Mouse (Mus musculus) intestine, embryonic 16.5 days (tissue): Measurements from ENCODE around the gene Pglyrp2. TPM values are rescaled to one million over a fixed set of nuclear protein-coding genes. Genes with fewer than 3 reads are reported as not detected.

Source experiments
- ATAC-seq: fragments of 200-750 bp; cut with Nextera tagmentation; 2 replicates; pipeline ENCODE4 v1.8.0; 2017; ENCODE audit warnings: moderate TSS enrichment, moderate library complexity
- H3K27ac ChIP-seq: fragments of 300-500 bp; sonication (generic); 2 replicates; pipeline ENCODE4 v1.5.1; 2014; ENCODE audit warnings: mild to moderate bottlenecking, low read length
- H3K27me3 ChIP-seq: fragments of 300-500 bp; sonication (generic); replicated peaks from 2 replicates; pipeline ENCODE4 v1.6.1; 2014; ENCODE audit warnings: low read length, control low read depth, mixed read lengths; ENCODE audit not compliant: control insufficient read depth, insufficient read depth
- H3K36me3 ChIP-seq: fragments of 300-500 bp; sonication (generic); 2 replicates; pipeline ENCODE4 v1.6.1; 2014; ENCODE audit warnings: low read length, control low read depth; ENCODE audit not compliant: control insufficient read depth, insufficient read depth
- H3K4me1 ChIP-seq: fragments of 300-500 bp; sonication (generic); 2 replicates; pipeline ENCODE4 v1.6.1; 2014; ENCODE audit warnings: low read length, control low read depth, mixed read lengths; ENCODE audit not compliant: control insufficient read depth, insufficient read depth
- H3K4me2 ChIP-seq: fragments of 300-500 bp; sonication (generic); 2 replicates; pipeline ENCODE4 v1.6.1; 2014; ENCODE audit warnings: low read depth, low read length, control low read depth
- H3K4me3 ChIP-seq: fragments of 300-500 bp; sonication (generic); 2 replicates; pipeline ENCODE4 v1.5.1; 2014; ENCODE audit warnings: mild to moderate bottlenecking, low read length
- H3K9ac ChIP-seq: fragments of 300-500 bp; sonication (generic); 2 replicates; pipeline ENCODE4 v1.6.1; 2014; ENCODE audit warnings: low read depth, low read length
- H3K9me3 ChIP-seq: fragments of 300-500 bp; sonication (generic); 2 replicates; pipeline ENCODE4 v1.6.1; 2016; ENCODE audit warnings: low read length, control low read depth; ENCODE audit not compliant: control insufficient read depth
- WGBS: fragments of 180-500 bp; shearing (Covaris S2); extraction: QIAGEN DNeasy Blood & Tissue Kit; methylation state at CpG from one replicate; pipeline ENCODE4 v1.1.7; 2014; 5-methylcytosine and 5-hydroxymethylcytosine counted together
- microRNA-seq: library from miRNA; unstranded; fragments of <30 nt; microRNA quantifications from one replicate; pipeline ENCODE4, GENCODE M21; 2016
- polyA plus RNA-seq: library from polyadenylated mRNA; unstranded; fragments of >200 nt; fragmentation: Nextera tagmentation; extraction: Ambion mirVana; gene quantifications from 2 replicates; pipeline ENCODE4 v1.2.1, GENCODE M21; 2015

Gene Pglyrp2
- polyA plus RNA-seq, 1 experiment from 2014 or later, result 0.79 TPM

DNA sequence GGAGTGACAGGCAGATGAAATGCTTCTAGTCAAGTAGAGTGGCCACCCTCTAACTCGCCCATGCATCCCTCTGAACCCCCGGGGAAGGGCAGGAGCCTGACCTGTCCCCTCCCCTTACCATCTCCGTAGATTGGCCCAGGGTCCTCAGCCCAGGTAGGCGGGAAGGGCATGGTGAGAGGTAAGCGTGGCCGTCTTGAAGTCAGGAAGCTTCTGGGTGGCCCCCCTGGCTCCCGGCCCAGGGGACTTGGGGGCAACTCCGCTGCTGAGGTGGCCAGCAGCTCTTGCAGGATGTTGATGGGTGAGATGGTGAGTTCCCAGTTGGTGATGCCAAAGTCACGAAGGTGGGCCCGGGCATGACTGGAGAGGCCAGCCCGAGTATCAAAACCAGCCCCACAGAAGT, 56.3 kb downstream of the Pglyrp2 start:
- H3K36me3 ChIP-seq, result no peaks in the 10 kb centered on the region
- H3K9me3 ChIP-seq, result no peaks in the 10 kb centered on the region
- ATAC-seq, result no peak
- H3K27me3 ChIP-seq, result no peaks in the 10 kb centered on the region
- H3K9ac ChIP-seq, result no peak overlapping the region
- H3K4me2 ChIP-seq, result no peak overlapping the region
- no peak overlapping the region for H3K4me3 ChIP-seq
- peaks cover 15% of the 10 kb centered on the region for H3K4me1 ChIP-seq
- 88% methylated on average over 11 of the region's 11 CpGs for WGBS
- no peak overlapping the region for H3K27ac ChIP-seq

DNA sequence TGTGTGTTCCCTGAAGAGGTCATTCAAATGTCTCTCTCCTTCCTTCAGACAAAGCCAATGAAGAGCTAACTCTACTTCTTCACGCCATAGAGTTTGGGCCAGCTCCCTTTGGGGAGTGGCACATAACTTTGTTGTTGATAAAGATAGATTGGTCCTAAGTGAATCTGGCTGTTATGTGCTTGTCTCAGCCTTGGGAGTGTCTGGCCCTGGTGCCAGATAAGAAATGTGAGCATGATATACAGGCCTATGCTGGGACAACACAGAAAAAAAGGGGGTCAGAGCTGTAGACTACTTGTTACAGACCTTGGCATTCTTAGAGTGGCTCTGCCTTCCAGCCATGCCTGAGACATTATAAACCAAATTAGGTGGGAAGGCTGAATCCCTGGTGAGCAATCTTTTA, 58.7 kb downstream of the Pglyrp2 start:
- peaks cover under 1% of the 10 kb centered on the region; the same call in 1 of the 2 replicates for H3K36me3 ChIP-seq
- H3K9me3 ChIP-seq, result no peaks in the 10 kb centered on the region
- no peak for ATAC-seq
- no peak overlapping the region for H3K9ac ChIP-seq
- H3K4me3 ChIP-seq, result no peak overlapping the region
- H3K27ac ChIP-seq, result no peak overlapping the region
- H3K27me3 ChIP-seq, result no peaks in the 10 kb centered on the region
- H3K4me1 ChIP-seq, result peaks cover 18% of the 10 kb centered on the region
- H3K4me2 ChIP-seq, result peak overlapping the region; percentile 66; the same call in 1 of the 2 replicates
- WGBS, result 59% methylated on average over 1 of the region's 1 CpGs

DNA sequence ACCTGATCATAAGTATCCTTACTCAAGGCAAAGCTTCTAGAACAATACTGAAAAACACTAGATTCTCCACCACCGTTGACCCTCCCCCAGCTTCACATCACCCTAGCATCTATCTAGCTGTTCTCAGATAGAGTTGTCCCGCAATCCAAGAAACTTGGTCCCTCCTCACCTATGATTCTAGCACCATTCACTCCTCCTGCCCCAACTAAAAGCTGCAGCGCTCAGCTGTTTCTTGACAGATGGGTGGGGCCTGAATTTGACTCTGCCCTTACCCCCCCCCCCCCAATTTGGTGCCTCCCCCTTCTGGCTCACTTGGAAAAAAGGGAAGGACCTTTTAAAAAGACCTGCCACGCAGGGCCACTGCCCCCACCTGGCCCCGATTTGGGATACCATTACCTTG, 59.1 kb downstream of the Pglyrp2 start:
- 49% methylated on average over 5 of the region's 5 CpGs for WGBS
- Histone ChIP-seq H3K4me3 (peak overlapping the region; percentile 96), H3K4me1 (peaks cover 18% of the 10 kb centered on the region), H3K27me3 (no peaks in the 10 kb centered on the region), H3K36me3 (peaks cover 4% of the 10 kb centered on the region; the same call in 1 of the 2 replicates), H3K4me2 (peak overlapping the region; percentile 66), H3K9me3 (no peaks in the 10 kb centered on the region), H3K27ac (peak overlapping the region; percentile 68), H3K9ac (peak overlapping the region; percentile 53)
- peak; percentile 10 for ATAC-seq

DNA sequence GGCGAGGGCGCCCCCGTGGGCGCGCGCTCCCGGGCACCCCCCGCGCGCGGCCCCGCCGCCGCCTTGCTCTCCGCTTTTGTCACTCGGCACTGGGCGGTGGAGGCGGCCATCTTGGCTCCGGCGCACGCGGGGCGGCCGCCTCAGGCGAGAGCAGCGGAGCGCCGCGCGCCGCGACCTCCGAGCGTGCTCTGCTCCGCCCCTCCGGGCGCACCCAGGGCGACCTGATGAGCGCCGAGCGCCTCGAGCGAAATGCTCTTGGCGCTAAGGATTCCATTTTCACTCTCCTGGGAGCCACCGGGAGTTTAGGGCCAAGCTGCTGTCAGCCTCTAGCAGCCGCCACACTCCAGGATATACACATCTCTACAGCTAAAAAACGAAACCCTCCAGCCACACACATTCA, 59.6 kb downstream of the Pglyrp2 start:
- under 1% methylated on average over 43 of the region's 47 CpGs for WGBS
- Histone ChIP-seq H3K27me3 (no peaks in the 10 kb centered on the region), H3K9me3 (no peaks in the 10 kb centered on the region), H3K36me3 (peaks cover 4% of the 10 kb centered on the region; the same call in 1 of the 2 replicates), H3K4me1 (peaks cover 18% of the 10 kb centered on the region), H3K9ac (peak overlapping the region; percentile 97), H3K4me3 (peak overlapping the region; percentile 96), H3K27ac (peak overlapping the region; percentile 68), H3K4me2 (peak overlapping the region; percentile 66)
- ATAC-seq, result peak; percentile 91

DNA sequence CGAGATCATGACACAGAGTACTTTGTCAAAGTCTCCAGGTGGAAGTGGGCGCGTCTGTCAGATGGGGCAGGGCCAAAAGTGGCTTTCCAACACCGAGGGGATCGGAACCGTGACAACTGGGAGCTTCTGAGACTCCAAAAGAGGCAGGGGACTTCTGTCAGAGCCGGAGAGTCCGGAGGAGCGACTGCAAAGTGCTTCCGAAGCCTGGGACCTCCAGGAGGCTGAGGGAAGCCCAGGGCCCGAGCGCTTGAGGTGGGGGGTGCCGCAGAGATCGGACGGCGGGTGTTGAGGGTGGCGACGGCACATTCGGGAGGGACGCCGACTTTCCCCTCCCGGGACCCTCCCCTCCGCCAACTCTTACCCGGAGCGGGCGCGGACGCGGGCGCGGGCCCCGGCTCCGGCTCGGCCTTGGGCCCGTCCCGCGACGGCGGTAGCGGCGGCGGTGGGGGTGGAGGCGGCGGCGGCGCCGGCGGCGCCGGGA, 60.1 kb downstream of the Pglyrp2 start:
- Histone ChIP-seq H3K27ac (peak overlapping the region; percentile 58), H3K9me3 (no peaks in the 10 kb centered on the region), H3K27me3 (no peaks in the 10 kb centered on the region), H3K4me3 (peak overlapping the region; percentile 96), H3K9ac (peak overlapping the region; percentile 97), H3K36me3 (peaks cover 6% of the 10 kb centered on the region), H3K4me1 (peaks cover 18% of the 10 kb centered on the region), H3K4me2 (peak overlapping the region; percentile 85)
- 0% methylated on average over 17 of the region's 50 CpGs for WGBS
- peak; percentile 57 for ATAC-seq

DNA sequence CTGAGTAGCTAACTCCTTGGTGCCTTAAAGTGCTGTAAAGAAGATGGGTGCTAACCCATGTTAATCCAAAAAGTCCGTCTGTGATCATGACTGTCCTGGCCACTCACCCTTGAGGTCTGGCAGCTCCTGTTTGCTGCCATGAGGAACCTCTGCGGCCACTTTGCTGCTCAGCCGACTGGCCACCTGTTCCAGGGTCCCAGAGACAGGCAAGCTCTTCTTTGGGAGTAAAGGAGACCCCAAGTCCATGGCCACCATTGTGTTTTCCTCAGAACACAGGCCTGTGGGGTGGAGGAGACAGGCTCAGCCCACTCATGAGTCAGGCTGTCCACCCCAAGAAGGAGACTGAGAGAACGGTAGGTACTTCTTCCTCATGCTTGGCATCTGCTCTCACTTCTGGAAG, 61.3 kb downstream of the Pglyrp2 start:
- peaks cover 18% of the 10 kb centered on the region for H3K4me1 ChIP-seq
- 77% methylated on average over 4 of the region's 4 CpGs for WGBS
- peaks cover 13% of the 10 kb centered on the region for H3K36me3 ChIP-seq
- ATAC-seq, result no peak
- no peaks in the 10 kb centered on the region for H3K9me3 ChIP-seq
- no peak overlapping the region for H3K27ac ChIP-seq
- no peaks in the 10 kb centered on the region for H3K27me3 ChIP-seq
- peak overlapping the region; percentile 85 for H3K4me2 ChIP-seq
- H3K4me3 ChIP-seq, result no peak overlapping the region
- no peak overlapping the region for H3K9ac ChIP-seq

Small RNAs within 50 kb of the gene (microRNA-seq; reads per million reads assigned to microRNA genes)
- not detected for gene Gm22201

Other genes with a start within 250 kb of the Pglyrp2 start
- gene Ephx3, start 234.6 kb downstream of the Pglyrp2 start, polyA plus RNA-seq, result 0.05 and 0.16 TPM in 2 replicates
- 35.1 and 56.8 TPM in 2 replicates for gene Brd4, start 139.4 kb downstream of the Pglyrp2 start, polyA plus RNA-seq
- 75.0 and 75.7 TPM in 2 replicates for gene Akap8, start 102.9 kb downstream of the Pglyrp2 start, polyA plus RNA-seq
- 66.3 and 73.0 TPM in 2 replicates for gene Akap8l, start 73.6 kb downstream of the Pglyrp2 start, polyA plus RNA-seq
- 17.5 and 18.9 TPM in 2 replicates for gene Wiz, start 34.7 kb downstream of the Pglyrp2 start, polyA plus RNA-seq
- 1.4 and 2.0 TPM in 2 replicates for gene Rasal3, start 20.6 kb downstream of the Pglyrp2 start, polyA plus RNA-seq
- gene Cyp4f39, start 28.6 kb upstream of the Pglyrp2 start, polyA plus RNA-seq, result 0.37 and 0.88 TPM in 2 replicates
- 4.6 TPM in 2 replicates for gene Cyp4f17, start 81.9 kb upstream of the Pglyrp2 start, polyA plus RNA-seq
- gene Cyp4f16, start 112.4 kb upstream of the Pglyrp2 start, polyA plus RNA-seq, result 58.5 and 70.7 TPM in 2 replicates
- gene Cyp4f37, start 197.1 kb upstream of the Pglyrp2 start, polyA plus RNA-seq, result not detected in 2 replicates
- gene Cyp4f40, start 234.7 kb upstream of the Pglyrp2 start, polyA plus RNA-seq, result 24.0 and 24.6 TPM in 2 replicates